Mouse (Mus musculus): Measurements from ENCODE around the gene Gm8251.
A peak's percentile ranks its signal among the peaks of the same experiment; 100 is the strongest.

The Gm8251 gene

GRCm38 (mm10) chr1:44061836-44062235 lies at the start of gene Gm8251:
Gm8251 (minus strand) TSS chr1:44061936.
- no peak for DNase-seq (ENCODE audit: inconsistent age in 2 of 2, low spot score in 1 of 2)

DNA sequence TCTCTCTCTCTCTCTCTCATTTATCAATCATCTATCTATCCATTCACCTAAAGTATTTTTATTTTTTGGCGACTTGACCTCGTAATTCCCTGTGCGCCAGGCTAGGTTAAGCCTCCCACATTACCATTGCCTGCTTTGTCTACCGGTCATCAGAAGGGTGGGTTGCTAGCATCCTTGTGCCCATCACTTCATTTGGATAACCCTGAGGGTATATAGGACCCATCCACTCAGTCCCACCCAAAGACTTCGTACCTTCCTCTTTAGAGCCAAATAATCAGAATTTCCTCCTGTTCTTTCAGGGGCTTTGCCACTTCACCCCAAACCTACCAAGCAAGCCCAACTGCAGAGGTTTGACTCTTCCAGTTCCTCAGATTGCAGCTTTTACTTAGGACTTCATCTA lies 41.2 kb upstream of the Gm8251 start:
- DNase-seq (ENCODE audit: inconsistent age in 2 of 2, low spot score in 1 of 2), result peak in 1 of 2 experiments; percentile 33

GRCm38 (mm10) chr1:44102259-44102717 lies 40.6 kb upstream of the Gm8251 start, which contains the start of gene Tex30:
Tex30 (minus strand) TSS chr1:44102441.
- DNase-seq (ENCODE audit: inconsistent age in 2 of 2, low spot score in 1 of 2), result peak; percentile 96 to 97

DNA sequence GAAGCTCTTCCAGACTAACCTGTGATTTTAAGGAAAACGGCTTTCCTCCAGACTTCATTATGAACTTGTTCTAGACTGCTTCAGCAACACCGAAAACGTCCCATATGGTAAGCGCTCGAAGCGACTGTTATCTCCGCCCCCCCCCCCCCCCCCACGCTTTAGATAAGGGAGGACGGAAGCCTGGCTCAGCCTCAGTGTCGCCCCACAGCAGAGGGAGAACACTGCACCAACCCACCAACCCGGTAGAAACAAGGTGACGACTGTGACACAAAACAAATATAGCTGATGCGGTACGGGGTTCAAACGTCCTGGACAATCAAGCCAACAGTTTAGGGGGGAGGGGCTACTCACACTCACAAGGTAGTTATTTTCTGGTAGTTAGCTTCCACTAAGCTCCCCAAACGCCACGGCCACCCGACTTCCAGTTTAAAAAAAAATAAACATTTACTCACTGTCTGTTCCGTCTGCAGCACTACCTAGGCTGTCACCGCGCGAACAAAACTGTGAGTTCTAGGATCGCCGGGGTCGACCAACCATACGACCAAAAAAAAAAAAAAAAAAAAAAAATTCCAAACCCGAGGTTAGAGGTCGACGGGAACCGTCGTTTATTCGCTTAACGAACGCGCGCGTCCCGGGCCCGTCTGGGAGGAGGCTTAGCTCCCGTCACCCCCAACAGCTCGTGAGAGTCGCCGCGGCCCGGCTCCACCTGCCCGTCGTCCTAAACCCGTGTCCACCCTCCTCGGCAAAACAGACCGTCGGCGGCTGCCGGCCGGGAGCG lies 39.9 kb upstream of the Gm8251 start:
- peak; percentile 47 to 81 for DNase-seq (ENCODE audit: inconsistent age in 2 of 2, low spot score in 1 of 2)

- DNase-seq (ENCODE audit: inconsistent age in 2 of 2, low spot score in 1 of 2), result peak; percentile 51 to 87
Observed at GRCm38 (mm10) chr1:44064625-44065024, 2.9 kb upstream of the Gm8251 start.

- no peak for DNase-seq (ENCODE audit: inconsistent age in 2 of 2, low spot score in 1 of 2)
Observed at GRCm38 (mm10) chr1:44063439-44063838, 1.7 kb upstream of the Gm8251 start.

DNA sequence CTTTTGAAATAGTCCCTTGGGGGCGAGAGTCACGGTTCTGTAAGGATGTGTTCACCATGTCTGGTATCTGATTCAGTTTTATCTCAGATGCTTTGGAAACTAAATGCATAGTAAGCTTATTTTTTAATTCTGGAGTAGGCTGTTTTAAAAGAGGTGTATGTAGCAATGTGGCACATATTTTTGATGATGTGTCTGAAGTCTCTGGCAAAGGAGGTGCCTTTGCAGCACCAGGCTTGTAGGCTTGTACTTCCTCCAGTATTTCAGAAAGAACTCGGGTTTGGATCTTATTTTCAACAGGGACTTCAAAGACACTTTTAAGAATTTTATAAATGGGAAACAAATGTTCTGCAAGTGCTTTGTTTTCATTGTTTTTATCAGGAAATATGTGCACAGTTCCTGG lies 3.9 kb downstream of the Gm8251 start:
- DNase-seq (ENCODE audit: inconsistent age in 2 of 2, low spot score in 1 of 2), result no peak

- DNase-seq (ENCODE audit: inconsistent age in 2 of 2, low spot score in 1 of 2), result peak; percentile 86 to 91
Observed at GRCm38 (mm10) chr1:44046556-44046955, 15.2 kb downstream of the Gm8251 start.

- peak; percentile 70 to 81 for DNase-seq (ENCODE audit: inconsistent age in 2 of 2, low spot score in 1 of 2)
Observed at GRCm38 (mm10) chr1:44045689-44046088, 16.0 kb downstream of the Gm8251 start.

- DNase-seq (ENCODE audit: inconsistent age in 2 of 2, low spot score in 1 of 2), result no peak
Observed at GRCm38 (mm10) chr1:44042555-44042915, 19.2 kb downstream of the Gm8251 start.

GRCm38 (mm10) chr1:44041797-44042554 lies 19.8 kb downstream of the Gm8251 start:
- peak; percentile 54 to 83 for DNase-seq (ENCODE audit: inconsistent age in 2 of 2, low spot score in 1 of 2)

DNA sequence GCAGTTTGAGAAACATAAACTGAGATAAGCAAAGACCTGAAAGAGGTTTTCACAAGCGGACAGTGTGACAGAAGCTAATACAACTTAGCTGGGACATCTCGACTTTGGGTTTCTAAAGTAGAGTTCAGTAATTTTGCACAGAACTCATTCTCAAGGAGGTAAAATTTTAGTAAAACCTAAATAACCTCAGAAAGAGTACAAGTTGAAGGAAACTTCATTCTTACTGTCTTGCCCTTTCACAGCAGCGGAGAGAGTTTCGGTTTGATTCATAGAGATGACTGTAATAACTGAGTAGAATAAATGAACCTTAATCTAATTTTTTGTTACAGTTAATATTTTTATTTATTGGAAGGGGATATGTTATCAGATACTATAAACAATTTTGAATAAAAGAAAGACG lies 28.8 kb downstream of the Gm8251 start:
- no peak for DNase-seq (ENCODE audit: inconsistent age in 2 of 2, low spot score in 1 of 2)

DNA sequence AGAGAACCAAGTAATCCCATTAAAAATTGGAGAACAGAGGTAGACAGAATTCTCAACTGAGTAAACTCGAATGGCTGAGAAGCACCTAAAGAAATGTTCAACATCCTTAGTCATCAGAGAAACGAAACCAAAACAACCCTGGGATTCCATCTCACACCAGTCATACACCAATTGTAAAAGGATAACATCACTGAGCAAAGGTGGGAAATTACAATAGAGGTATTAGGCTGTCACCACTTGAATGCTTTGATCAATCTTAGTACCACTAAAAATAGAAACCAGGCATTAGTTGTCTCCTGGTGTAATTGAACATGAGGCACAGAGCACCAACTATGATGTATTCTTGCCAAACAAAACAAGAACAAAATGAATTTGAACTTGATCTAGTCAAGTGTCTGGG lies 29.5 kb downstream of the Gm8251 start:
- no peak for DNase-seq (ENCODE audit: inconsistent age in 2 of 2, low spot score in 1 of 2)

DNA sequence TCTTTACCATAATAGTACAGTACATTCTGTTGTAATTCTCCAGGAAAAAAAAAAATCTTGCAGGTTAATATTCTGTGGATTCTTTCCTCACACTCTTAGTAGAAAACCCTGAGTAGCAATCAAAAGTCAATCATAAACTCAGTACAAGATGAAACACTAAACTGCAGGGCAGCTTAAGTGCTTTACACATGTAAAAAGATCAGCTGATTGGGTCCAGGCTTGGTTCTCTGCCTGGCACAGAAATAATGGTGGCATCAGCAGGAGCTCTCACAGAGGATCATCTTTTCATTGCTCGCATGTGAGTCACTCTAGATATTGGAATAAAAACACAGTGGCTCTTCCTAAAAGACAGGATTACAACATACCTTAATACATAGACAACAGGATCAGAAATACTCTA lies 34.1 kb downstream of the Gm8251 start:
- no peak for DNase-seq (ENCODE audit: inconsistent age in 2 of 2, low spot score in 1 of 2)

GRCm38 (mm10) chr1:44022656-44023055 lies 39.1 kb downstream of the Gm8251 start:
- no peak for DNase-seq (ENCODE audit: inconsistent age in 2 of 2, low spot score in 1 of 2)

GRCm38 (mm10) chr1:44019934-44020333 lies 41.8 kb downstream of the Gm8251 start, which contains the start of gene Mettl21c:
Mettl21c (minus strand) TSS chr1:44020034.
- DNase-seq (ENCODE audit: inconsistent age in 2 of 2, low spot score in 1 of 2), result no peak

- DNase-seq (ENCODE audit: inconsistent age in 2 of 2, low spot score in 1 of 2), result no peak
Observed at GRCm38 (mm10) chr1:44015556-44015955, 46.2 kb downstream of the Gm8251 start.

Measured in adrenal gland, adult (tissue).